Mouse (Mus musculus) gastrocnemius, adult 8-10 months (tissue): ENCODE results near the gene Smurf1. TPM values are rescaled to one million over a fixed set of nuclear protein-coding genes. Genes with fewer than 3 reads are reported as not detected.

Experiments
- DNase-seq, 2 experiments: peaks; one replicate each; pipeline ENCODE4 v3.0.0; 2022; ENCODE audit warnings: low spot score in 2 of 2
- total RNA-seq, 4 experiments: library from RNA; stranded (reverse); gene quantifications; 2 replicates each; pipeline ENCODE4 v1.2.4; 2022

The Smurf1 gene
- total RNA-seq, 4 experiments from 2014 or later, result 10.6 to 14.2 (median 11.2) TPM

DNA sequence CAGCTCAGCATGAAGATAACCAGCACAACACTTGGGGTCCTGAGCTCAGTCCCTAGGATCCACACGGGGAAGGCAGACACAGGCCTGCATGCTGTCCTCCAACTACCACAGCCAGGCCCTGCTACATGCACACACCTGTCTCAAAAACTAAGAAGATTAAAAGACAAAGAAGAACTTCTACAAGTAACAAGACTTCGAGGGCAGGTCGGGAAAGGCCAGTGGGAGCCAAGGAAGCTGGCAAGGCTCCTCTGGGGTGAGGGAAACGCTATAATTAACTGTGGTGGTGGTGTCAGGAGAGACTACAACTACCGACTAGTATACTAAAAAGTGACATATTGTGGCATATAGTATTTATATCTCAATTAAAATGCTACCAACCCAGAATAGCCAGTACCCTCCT, 49.8 kb downstream of the Smurf1 start:
- peak; percentile 22 to 27 for DNase-seq

DNA sequence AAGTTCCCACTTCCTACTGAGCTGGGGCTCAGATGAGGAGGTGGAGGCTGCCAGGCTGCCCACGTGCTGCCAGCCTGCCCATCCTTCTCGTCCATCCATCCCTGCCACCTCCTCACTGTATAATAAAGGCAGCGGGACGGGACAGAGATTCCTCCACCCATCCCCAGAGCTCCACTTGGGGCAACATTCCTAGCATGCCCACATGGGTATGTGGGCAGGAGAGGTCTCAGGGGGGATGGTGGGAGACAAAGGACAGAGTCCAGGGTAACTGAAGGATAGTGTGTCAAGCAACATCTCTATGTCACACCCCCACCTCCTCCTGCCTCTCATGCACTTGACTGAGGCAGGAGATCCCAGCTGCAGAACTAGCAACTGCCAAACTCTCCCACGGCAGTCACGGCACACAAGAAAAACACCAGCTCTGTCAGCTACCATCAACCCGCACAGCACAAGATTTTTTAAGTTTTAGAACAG, 51.2 kb downstream of the Smurf1 start:
- DNase-seq, result no peak

DNA sequence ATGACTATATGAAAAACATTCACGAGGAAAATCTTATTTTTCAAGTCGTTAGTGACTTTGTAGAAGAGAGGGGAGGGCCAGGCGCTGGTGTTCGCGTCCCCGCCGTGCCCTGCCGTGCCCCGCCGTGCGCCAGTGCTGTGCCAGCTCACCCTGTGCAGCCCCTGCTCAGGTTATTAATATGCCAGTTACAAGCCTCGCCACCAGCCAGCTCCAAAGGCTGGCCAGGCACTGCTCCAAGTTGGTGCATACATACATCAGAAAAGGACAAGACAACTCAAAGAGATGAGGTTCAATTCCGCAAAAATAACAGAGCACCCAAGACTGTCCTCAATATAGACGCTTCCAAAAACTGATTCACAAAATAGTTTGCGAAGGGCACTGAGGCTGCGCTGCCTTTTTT, 51.7 kb downstream of the Smurf1 start:
- DNase-seq, result peak in 1 of 2 experiments; percentile 42

DNA sequence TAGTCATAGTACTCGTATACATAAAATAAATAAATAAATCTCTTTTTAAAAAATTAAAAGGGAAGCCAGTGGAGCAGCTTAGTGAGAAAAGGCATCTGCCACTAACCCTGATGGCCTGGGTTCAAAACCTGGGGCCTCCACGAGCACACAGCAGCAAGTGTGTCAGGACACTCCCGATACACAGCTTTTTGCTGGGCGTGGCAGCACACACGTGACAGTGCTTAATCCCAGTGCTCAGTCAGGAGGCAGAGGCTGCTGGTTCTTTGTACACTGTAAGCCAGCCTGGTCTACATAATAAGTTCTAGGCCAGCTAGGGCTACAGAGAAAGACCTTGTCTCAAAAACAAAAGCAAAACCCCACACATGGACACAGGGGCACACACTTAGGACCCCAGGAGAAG, 52.3 kb downstream of the Smurf1 start:
- DNase-seq, result no peak

DNA sequence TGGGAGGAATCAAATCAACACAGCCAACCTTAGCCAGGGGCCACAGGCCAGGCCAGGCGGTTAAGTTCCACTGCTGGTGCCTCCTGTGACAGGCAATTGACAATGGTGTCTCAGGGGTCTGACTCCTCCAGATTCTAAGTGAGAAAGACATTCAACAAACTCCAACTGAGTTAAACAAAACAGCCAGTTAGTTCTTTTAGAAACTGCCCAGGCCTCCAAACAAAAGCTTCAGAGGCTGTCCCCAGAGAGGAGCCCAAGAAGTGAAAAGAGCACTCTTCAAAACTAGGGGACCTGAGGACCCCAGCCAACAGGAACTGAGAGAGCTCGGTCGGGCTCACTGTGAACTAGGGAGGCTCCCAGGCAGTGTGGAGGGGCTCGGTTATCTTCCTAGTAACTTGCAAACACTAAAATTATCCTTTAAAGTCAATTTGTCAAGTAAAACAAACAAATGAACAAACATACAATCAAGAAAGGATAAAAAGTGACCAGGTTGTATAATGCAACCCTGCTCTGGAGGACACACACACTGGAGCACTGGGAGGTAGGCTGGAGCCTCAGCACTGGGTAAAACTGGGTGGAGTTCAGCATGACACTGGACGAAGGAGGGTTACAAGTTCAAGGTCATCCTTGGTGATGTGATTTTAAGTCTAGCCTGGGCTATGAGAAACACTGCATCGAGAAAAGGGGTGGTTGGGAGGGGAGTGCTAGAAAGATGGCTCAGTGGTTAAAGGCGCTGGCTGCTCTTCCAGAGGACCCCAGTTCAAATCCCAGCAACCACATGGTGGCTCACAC, 52.9 kb downstream of the Smurf1 start:
- DNase-seq, result no peak

DNA sequence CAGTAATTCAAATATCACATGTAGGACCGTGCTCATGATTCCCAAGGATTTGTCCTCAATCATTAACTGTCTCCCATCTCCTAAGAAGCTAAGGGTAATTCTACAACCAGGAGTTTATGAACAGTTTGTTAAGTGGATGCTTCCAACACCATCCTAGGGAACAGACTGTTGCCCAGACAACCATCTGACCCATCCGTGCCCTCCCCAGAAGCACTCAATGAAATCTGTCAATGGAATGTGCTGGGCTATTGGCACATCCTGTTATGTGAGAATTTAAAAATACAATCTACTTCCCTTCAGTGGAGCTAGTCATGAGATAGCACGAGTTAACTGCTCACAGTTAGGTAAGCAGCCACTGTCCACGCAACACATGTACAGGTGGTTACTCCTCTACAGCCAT, 56.1 kb downstream of the Smurf1 start:
- DNase-seq, result no peak

DNA sequence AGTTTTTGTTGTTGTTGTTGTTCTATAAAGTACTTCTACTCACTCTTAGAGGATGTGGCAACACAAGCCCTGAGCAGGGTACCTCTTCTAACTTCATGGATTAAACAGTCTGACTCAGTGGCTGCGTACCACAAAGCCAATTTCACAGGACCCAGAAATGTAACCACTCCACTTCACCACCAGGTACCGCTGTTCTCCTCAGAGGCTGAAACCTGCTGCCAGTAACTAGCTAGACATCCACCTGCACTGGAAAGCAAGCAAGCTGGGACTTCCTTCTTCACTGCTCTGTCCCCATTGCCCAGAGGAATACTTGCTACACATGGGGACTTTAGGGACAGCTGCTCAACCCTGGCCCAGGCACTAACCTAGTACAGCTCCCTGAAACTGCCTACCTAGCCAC, 58.1 kb downstream of the Smurf1 start:
- no peak for DNase-seq

DNA sequence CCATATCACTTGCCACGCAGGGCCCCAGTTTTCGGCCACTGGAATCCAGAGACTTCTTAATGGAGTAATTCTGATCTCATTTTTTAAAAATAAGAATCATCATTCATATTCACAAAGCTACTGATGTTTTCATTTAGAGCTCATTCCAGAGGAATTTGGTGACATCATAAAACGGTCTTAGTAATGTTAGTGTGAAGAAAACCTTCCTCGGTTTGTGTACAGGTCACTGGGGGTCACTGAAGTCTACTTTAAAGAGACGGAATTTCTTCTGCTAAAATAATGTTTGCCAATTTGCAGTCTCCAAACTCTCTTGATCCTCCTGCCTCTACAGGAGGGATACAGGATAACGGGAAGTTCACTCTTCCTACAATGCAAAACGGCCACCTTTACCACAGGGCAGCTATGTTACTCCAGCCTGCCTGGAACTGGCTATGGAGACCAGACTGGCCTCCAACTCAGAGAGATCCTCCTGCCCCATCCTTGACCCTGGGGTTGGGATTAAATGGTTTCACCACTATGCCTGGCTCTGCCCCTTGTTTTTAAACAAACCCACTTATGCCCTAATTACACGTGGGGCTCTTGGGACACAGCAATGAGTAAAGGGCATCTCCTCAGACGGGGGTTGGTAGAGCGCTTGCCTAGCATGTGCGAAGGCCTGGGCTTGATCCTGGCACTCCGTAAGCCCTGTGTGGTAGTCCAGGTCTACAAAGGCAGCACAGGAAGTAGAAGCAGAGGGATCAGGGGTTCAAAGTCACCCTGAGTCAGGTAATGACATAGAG, 61.1 kb downstream of the Smurf1 start:
- DNase-seq, result no peak

DNA sequence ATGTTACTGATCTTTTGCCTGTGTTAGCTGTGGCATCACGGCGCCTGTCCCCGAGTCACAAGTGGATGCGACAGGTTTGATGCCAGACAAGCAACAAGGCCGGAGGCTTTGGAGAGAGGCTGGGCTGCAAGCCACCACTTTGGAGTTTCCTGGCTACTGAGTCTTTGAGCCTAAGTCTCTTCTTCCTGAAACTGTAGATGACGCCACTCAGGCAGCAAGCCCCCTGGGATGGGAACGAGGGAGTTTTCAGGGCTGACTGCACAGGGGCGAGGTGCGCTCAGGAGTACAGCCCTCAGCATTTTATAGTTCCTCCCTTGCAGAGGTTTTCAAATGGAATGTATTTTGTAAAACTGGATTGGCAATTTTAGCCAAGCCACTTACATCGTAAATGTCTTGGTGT, 63.9 kb downstream of the Smurf1 start:
- DNase-seq, result peak; percentile 23 to 36

DNA sequence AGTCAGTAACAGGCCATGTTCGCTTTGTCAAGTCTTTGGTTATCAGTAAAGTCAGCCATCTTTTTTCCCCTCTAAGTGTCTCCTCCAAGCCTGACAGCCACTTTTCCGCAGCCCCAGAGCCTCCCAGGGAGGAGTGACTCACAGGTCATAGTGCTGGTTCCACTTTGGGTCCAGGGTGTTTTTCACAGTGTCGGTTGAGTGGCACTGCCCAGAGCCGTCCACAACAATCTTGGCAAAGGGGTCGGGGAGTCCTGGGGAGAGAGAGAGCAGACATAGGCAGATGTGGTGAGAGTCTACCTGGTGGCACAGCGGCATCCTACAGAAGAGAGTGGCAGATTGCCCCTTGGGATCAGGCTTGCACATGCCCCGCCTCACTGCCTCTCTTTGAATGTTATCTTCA, 64.6 kb downstream of the Smurf1 start:
- DNase-seq, result no peak

DNA sequence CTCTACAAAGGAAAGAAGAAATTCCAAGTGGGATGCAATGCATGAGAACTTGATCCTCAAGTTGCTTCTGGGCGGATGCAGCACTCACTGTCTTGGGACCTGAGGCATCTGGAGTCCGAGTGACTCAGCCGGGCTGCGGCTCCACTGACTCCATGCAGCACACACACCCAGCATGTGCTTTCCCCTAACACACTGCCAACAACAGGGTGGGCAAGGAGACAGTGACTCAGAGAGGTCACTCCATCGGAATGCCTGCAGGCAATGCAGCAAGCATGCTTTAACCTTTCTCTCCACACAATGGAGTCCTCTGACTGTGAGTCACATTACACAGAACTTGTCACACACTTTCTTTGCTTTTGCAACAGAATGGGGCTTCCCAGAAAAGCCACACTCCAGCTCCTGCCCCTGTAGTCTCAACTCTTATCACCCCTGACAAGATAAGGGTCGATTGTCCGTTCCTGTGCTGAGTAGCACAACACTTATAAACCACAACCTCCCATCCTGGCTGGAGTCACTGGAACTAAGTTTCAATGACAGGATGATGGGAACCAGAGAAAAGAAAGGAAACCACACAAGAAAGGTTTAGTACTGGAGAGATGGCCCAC, 67.1 kb downstream of the Smurf1 start:
- peak; percentile 47 to 59 for DNase-seq

- DNase-seq, result no peak
Observed at GRCm38 (mm10) chr5:144897881-144898280, 67.8 kb downstream of the Smurf1 start.

GRCm38 (mm10) chr5:144891276-144891675, 74.4 kb downstream of the Smurf1 start:
- DNase-seq, result peak; percentile 21 to 48

- DNase-seq, result no peak
Observed at GRCm38 (mm10) chr5:144885968-144886650, 79.5 kb downstream of the Smurf1 start.

- DNase-seq, result no peak
Observed at GRCm38 (mm10) chr5:144884629-144885217, 80.9 kb downstream of the Smurf1 start.

DNA sequence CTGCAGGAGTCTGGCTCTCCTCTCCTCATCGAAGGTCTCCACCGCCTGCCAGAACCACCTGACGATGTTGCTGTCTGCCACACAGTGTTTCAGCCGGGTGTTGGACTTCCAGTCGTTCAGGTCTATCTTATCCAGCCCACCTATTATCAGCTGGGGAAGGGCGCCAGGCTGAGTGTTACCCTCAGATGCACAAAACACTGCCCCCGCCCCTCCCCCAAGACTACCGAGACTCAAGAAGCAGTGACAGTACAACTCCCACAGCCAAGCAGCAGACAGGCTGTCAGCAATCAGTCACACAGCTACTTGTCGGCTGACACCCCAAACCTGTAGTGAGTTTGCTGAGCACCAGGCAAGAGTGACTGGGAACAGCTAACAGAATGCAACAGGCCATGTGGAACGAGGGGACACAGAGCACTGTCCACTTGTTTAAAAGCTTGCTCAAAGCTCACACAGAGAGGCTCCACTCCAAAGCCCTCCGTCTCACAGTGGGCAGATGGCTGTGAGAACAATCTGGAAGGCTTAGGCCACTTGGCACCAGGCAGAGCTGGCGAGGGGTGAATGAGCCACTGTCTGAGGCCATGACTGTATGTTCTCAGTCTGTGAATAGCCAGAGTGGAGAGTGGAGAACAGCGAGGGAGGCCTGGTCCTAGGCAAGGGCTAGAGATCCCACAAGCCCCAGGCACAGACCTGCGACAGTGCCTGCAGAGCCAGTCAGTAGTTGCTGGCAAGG, 83.8 kb downstream of the Smurf1 start:
- no peak for DNase-seq

DNA sequence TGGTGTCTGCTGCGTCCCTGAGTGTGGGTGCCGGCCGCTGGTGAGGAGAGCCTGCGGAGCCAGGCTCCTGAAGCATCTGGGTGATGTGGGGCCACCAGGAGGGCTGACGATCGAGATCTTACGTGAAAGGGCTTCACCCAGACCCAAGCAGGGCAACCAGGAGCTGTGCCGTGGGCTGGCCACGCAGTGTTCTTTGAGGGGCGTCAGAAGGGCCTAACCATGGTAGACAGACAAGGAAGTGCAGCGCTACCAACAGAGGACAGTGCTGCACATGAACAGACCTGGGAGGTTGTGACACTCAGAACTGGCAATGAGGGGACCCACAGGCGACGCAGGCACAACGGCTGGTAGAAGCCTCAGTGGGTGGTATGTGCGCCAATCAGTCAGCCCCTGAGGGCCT, 88.6 kb downstream of the Smurf1 start:
- no peak for DNase-seq

DNA sequence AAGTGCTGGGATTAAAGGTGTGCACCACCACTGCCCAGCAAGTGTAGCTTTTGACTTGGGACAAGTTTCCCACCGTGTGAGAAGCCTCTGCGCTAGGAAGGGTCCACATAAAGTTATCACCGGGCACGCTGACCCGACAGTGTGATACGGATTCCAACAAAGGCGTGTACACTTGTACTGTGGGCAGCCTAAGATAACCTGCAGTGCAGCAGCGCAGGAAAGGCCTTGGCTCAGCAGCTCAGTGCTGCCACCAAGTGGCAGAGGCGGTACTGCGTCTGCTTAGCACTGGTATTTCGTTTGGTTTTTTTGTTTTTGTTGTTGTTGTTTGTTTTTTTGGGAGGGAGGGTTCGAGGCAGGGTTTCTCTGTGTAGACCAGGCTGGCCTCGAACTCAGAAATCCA, 89.8 kb downstream of the Smurf1 start:
- DNase-seq, result peak; percentile 24 to 46

DNA sequence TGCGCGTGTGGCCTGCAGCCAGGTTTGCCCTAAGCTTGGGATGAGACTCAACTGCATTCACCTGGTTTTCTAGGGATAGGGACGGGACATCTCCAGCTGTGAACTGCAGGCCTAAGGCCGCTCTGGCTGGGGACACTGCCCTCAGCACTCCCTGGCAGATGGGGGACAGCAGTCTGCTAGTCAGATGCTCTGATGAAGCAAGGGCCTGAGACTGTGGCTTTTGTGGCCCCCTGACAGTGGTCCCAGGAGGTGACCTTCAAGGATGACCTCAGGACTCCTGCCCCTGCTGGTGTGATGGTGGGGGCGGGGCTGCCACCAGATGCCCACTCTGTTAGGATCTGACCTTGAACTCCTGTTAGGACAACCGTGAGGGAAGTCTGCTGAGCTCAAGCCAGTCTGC, 90.4 kb downstream of the Smurf1 start:
- DNase-seq, result no peak

DNA sequence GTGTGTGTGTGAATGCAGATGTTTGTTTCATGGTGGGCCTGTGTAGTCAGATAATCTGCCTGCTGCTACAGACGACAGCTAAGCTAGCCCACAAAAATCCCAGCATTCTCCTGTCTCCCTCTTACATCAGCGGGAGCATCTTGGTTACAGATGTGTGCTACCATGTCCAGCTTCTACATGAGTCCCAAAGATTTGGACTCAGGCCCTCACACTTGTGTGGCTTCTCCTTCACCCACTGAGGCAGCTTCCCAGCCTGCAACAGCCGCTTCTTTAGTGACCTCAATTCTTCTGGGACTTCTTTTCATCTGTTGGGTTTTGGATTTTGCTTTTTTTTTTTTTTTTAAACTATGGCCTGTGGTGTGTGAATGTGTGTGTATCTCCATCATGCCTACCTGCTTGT, 92.8 kb downstream of the Smurf1 start:
- DNase-seq, result no peak

- no peak for DNase-seq
Observed at GRCm38 (mm10) chr5:144872326-144872725, 93.3 kb downstream of the Smurf1 start.
